Mouse (Mus musculus): ENCODE measurements at regions not wholly inside any gene's neighbourhood (a gene's known extent, or its start where the extent isn't known, plus 50 kb on each side); places are given as distances from the start of the nearest gene placed in this dataset.
A peak's percentile ranks its signal among the peaks of the same experiment; 100 is the strongest.

GRCm38 (mm10) chr13:71874986-71875385 is 88.5 kb downstream of the Irx1 start:
- no peak for DNase-seq

GRCm38 (mm10) chr13:71868763-71869162 is 94.8 kb downstream of the Irx1 start:
- DNase-seq = no peak

DNA sequence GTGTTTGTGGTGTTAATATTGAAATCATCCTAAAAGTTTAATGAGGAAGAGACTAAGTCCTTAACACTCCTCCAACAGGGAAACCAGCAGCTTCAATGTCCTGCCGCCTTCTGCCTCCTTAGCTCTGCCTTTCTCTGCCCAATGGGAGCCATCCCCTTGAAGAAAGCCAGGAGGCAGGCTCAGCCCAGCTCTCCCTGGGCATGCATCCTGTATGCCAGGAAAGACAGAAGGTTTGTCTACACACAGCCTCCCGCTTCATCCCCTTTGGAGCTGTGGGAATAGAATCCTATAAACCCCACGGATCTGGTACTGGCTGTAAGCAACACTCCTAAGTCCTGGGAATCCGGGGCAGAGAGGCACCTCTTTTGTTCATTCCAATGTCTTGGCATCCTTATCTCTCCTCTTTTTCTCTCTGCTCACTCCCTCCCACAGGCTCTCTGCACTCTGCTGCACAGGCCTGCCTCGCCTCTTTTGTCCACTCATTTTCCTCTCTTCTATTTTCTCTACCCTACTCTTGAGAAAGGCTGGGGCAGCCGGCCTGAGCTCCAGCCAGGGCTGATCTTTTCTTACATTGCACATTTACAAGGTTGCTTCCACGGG is 110.0 kb downstream of the Irx1 start:
- DNase-seq = no peak

DNA sequence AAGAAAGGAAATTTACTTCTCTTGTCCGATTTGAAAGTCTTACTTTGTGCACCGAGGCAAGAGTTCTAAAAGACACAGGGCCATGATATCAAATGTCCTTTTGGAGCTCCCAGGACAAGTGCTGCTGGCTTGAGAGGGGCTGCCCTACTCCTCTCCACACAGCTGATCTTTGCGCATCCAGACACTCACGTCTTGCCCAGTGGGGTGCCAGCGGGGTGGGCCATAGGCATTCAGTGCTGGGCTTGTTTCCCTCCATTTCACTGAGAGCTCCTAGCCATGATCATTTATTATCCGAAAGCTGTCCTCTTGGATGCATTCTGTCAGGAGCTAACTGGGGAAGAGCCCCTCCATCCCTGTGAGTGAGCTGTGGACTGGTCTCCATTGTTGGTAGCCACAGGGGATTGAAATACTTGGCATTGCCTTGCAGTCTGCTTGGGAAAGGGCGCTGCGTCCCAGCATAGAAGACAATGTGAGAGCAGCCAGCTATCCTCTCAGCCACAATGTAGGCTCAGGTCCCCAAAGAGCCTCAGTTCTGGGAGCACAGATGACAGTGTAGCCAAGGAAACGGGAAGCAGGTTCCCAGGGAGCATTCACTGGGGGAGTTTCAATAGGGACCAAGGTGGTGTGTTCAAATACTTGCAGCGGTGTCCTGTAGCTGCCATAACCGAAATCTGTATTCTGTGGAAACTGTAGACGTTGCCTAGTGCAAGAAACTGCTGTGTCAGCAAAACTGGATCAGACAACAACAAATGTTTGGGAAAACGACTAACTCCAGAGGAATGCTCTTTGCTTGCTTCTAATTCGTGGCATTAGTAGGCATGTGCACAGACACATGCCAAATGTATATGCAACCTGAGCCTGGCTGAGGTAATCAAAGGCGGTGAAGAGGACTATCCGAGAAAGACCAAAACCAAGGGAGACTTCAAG is 159.2 kb downstream of the Irx1 start:
- no peak for DNase-seq

DNA sequence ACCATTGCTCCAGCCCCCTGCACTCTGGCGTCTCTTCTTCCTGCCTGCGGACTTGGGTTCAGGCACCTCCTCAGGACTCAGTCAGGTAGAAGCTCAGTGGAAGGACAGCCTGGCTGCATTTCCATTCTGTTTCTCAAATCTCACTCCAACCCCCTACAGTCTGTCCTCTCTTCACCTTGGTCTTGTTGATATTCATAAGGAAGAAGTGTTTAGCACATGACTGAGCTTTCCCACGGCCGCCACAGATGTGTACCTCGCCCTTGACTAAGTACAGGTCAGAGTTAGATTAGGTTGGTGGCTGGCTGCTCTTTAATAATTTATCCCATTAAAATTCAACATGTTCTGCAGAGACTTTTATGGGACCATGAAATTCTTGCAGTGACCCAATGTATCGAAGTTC is 165.2 kb downstream of the Irx1 start:
- DNase-seq = peak; percentile 54 to 76

DNA sequence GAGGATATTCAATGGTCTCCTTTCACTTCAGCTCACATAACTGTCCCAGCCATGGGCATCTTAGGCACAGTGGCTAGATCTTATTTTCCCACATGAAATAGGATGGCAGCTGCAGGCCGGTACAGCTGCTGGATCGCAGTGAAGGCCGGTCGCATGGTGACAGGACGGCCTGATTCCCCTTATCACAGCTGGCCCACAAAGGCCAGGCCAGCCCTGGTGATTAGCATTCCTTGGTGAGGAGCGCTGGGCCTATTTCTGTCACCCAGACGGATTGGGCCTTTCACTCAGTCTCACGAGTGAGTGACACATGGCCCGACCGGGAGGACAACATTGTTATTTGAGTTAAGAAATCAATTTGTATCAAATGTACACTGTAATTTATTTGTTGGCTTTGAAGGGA is 178.8 kb downstream of the Irx1 start:
- no peak for DNase-seq

DNA sequence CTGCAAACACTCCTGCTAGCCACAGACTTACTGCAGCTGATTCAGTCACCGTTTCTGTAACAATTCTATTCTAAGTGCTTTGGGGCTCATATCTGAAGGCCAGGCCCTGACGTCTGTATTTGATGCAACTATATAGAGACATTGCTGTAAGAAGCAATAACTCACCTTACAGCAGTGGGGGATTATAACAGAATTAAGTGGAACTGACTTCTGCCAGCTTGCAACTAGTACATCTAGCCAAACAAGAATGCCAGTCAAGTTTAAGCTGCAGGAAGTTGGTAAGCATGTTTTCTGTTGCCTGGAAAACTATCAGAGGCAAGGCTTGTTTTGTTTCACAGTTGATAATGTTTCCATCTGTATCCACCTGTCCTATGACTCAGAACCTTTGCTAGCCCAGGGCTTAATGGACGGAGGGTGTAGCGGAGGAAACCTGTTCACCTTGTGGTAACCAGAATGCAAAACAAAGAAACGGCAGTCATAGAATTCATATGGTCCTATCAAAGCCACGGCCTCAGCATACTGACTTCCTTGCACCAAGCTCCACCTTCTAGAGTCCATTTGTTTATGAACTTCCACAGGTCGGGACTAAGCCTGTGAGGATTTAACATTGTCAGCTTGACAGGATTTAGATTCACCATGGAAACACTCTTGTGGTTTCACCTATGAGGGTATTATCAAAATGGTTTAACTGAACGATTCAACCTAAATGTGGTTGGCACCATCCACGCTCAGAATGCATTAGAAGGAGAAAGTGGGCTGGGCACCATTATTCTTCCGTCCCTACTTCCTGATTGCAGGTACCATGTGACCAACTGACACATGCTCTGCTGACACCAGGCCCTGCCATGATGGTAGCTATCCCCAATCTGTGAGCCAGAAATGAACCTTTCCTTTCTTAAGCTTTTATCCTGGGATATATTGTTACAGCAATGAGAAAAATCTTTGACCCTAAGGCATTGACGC is 216.2 kb downstream of the Irx1 start:
- no peak for DNase-seq

GRCm38 (mm10) chr13:71746534-71746933 is 217.0 kb downstream of the Irx1 start:
- no peak for DNase-seq

GRCm38 (mm10) chr13:71736821-71737345 is 226.6 kb downstream of the Irx1 start:
- no peak for DNase-seq

- DNase-seq = peak; percentile 16 to 71
These were observed 229.3 kb downstream of the Irx1 start for GRCm38 (mm10) chr13:71734261-71734660.

DNA sequence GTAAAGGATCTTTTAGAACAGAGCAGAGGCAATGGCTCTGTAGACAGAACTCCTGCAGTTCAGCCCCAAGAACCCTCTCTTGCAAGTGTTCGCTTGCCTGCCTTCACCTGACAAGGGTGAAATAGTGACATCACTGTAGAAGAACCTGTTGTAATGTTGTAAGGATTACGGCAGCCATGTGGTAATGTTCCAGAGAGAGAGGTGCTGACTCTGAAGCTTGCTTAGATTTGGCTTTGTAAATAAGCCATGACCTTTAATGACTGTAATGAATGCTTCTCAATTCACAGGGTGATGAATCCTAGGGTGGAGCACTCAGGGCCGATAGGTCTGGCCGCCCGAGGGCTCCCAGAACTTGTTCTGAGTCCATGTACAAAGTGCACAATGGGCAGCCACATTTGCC is 230.2 kb downstream of the Irx1 start:
- DNase-seq = no peak

- no peak for DNase-seq
These were observed 230.6 kb downstream of the Irx1 start for GRCm38 (mm10) chr13:71732903-71733302.

- DNase-seq = no peak
These were observed 273.3 kb downstream of the Irx1 start for GRCm38 (mm10) chr13:71690069-71690817.

- DNase-seq = no peak
These were observed 274.3 kb downstream of the Irx1 start for GRCm38 (mm10) chr13:71689187-71689586.

DNA sequence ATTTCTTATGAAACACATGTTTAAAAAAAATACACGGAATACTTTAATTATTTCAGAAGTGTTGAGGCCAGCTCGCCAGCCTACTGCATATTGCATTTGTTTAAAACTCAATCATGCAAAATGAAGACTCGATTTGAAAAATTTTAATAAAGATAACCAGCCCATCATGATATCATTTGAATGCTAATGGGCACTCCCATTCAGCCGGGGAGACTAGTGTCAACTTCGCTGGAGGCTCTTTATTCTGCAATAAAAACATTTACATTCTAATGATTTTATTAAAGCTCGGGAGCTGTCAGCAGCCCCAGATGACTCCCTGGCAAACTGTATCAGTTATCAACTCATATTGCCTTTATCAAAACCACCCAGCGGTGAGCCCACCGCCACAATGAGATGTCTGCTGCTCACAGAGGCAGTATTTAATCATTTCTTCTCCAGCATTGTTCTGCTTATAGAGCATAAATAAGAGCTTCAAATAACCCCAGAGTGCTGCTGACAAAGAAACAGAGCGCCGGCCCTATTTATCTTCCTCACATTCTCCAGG is 287.4 kb downstream of the Irx1 start:
- DNase-seq = no peak

DNA sequence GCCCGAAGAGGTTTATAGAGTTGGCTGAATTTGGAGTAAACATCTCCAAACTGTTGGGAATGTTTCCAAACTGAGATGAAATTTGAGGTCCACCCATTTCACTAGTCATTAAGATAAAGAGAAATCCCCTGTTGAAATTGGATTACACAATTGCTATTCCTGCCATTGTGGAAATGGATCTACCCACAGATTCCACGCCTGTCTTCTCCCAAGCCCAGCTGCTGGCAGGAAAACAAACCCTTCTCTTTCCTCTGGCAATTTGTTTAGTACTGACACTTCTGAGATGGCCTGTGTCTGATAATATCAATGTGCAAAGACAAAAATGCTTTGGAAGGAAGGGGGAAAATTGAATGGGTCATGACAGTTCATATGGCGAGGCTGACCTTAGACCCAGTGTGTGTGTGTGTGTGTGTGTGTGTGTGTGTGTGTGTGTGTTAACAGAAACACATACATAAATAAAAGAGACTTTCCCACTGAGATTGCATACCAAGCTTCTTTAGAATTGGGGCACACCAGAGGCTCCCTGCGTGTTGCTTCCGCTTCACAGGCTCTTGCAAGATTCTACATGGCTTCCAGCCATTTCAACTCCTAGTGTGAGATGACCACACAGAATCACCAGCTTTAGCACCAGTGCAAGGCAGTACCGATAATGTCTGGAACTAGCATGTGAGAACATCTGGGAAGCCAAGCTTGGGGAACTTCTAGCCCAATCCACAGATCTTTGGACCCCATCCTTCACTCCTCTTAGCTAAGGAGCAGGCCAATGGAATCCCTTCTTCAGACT is 293.4 kb downstream of the Irx1 start:
- DNase-seq = no peak

- DNase-seq = no peak
These were observed 295.3 kb downstream of the Irx1 start for GRCm38 (mm10) chr13:71668256-71668655.

GRCm38 (mm10) chr13:71665221-71665916 is 298.2 kb downstream of the Irx1 start:
- DNase-seq = no peak

GRCm38 (mm10) chr13:71657898-71658297 is 305.6 kb downstream of the Irx1 start:
- DNase-seq = no peak

DNA sequence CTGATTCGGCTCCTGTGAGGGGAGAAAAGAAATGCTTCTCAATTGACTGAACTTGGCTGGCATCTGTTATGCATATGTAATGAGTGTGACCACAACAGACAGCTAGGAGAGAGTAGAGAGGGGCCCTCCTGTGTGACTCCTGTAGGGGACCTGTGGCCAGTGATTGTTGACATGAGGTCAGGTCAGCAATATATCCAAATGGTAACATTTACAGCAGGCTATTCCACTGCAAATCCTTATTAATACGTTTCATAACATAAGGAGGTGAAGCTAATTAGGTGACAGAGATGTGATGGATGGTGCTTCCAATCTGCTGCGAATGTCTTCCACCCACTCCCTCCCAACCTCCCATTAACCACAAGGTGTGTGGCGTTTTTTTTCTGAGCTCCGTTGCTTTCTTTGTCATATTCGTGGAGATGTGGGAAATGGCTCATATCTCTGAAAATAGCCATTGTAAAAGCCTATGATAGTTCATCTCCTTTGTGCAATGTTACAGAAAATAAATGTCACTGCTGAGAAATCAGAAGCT is 309.5 kb downstream of the Irx1 start:
- DNase-seq = no peak

All from kidney, postnatal 25 days (tissue).